Mouse (Mus musculus) urinary bladder, postnatal 36 days (tissue): Measurements from ENCODE around the gene Ddx18.
A peak's percentile ranks its signal among the peaks of the same experiment; 100 is the strongest.

ENCODE experiments used
- DNase-seq, 2 experiments: peaks; one replicate each; pipeline ENCODE4 v3.0.0; 2022; ENCODE audit warnings: low spot score in 2 of 2, mixed read lengths in 1 of 2

Ddx18 gene

GRCm38 (mm10) chr1:121567521-121568489 is at the start of gene Ddx18:
Gene Ddx18 (minus strand): TSS chr1:121567989.
- peak; percentile 95 to 97 for DNase-seq

GRCm38 (mm10) chr1:121608000-121608399 is 40.2 kb upstream of the Ddx18 start:
- no peak for DNase-seq

GRCm38 (mm10) chr1:121605118-121605517 is 37.3 kb upstream of the Ddx18 start:
- peak in 1 of 2 experiments; percentile 8 for DNase-seq

- no peak for DNase-seq
These were observed 34.1 kb upstream of the Ddx18 start for GRCm38 (mm10) chr1:121601893-121602292.

GRCm38 (mm10) chr1:121601084-121601483 is 33.3 kb upstream of the Ddx18 start:
- DNase-seq = no peak

- no peak for DNase-seq
These were observed 30.6 kb upstream of the Ddx18 start for GRCm38 (mm10) chr1:121598421-121598820.

GRCm38 (mm10) chr1:121596951-121597625 is 29.3 kb upstream of the Ddx18 start:
- DNase-seq = no peak

- no peak for DNase-seq
These were observed 17.0 kb upstream of the Ddx18 start for GRCm38 (mm10) chr1:121584838-121585237.

- DNase-seq = no peak
These were observed 13.5 kb upstream of the Ddx18 start for GRCm38 (mm10) chr1:121581133-121581855.

GRCm38 (mm10) chr1:121577491-121577890 is 9.7 kb upstream of the Ddx18 start:
- DNase-seq = no peak

- no peak for DNase-seq
These were observed 2.7 kb upstream of the Ddx18 start for GRCm38 (mm10) chr1:121570522-121570921.

GRCm38 (mm10) chr1:121557861-121558260 is 9.9 kb downstream of the Ddx18 start:
- peak in 1 of 2 experiments; percentile 32 for DNase-seq

GRCm38 (mm10) chr1:121551457-121551835 is 16.3 kb downstream of the Ddx18 start:
- DNase-seq = no peak

GRCm38 (mm10) chr1:121550801-121551456 is 16.9 kb downstream of the Ddx18 start:
- no peak for DNase-seq

- no peak for DNase-seq
These were observed 18.3 kb downstream of the Ddx18 start for GRCm38 (mm10) chr1:121549456-121549855.

GRCm38 (mm10) chr1:121548667-121549066 is 19.1 kb downstream of the Ddx18 start:
- DNase-seq = no peak

GRCm38 (mm10) chr1:121546844-121547243 is 20.9 kb downstream of the Ddx18 start:
- no peak for DNase-seq

- DNase-seq = no peak
These were observed 27.4 kb downstream of the Ddx18 start for GRCm38 (mm10) chr1:121540361-121540760.

- no peak for DNase-seq
These were observed 36.4 kb downstream of the Ddx18 start for GRCm38 (mm10) chr1:121531439-121531838.

GRCm38 (mm10) chr1:121529286-121529685 is 38.5 kb downstream of the Ddx18 start:
- no peak for DNase-seq

GRCm38 (mm10) chr1:121528399-121528720 is 39.4 kb downstream of the Ddx18 start, which contains the start of gene Htr5b:
Gene Htr5b (minus strand): TSS chr1:121528465.
- DNase-seq = no peak
